Mouse (Mus musculus): Measurements from ENCODE around the gene Fars2. TPM values are rescaled to one million over a fixed set of nuclear protein-coding genes. Genes with fewer than 3 reads are reported as not detected.
"Not testable (repeated sequence)": the region's sequence is repeated elsewhere in the genome, so short reads cannot be mapped to it uniquely, and the experiment has no call there.

The Fars2 gene
- total and polyA plus RNA-seq, 2 experiments from 2014 or later, result 21.5 to 34.6 TPM

DNA sequence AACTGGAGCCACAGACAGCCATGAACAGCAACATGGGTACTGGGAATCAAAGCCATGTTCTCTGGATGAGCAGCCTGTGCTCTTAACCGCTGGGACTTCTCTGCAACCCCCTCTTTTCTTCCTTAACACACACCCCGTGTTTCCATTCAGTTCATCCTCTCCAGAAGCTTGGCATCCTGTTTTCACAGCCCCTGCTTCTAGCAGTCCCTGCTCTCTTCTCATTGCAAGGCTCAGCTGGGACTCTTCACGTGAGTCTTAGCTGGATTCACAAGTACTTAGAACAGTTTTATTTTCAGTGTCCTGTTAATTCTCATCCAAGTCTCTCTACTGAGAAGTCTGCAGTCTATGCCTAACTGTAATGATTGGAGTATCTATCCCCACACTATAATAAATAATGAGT lies 334.2 kb downstream of the Fars2 start:
- Histone ChIP-seq H3K4me2 (ENCODE audit: low read depth, low read length) (no peak overlapping the region), H3K9me3 (ENCODE audit: low read length) (no peaks in the 10 kb centered on the region), H3K4me1 (ENCODE audit: insufficient read depth, low read length) (0 out of 2 replicates have a peak, but pooled peaks cover 3% of the 10 kb centered on the region), H3K27ac (no peak overlapping the region), H3K4me3 (ENCODE audit: low read length) (no peak overlapping the region), H3K27me3 (ENCODE audit: insufficient read depth, low read length) (no peaks in the 10 kb centered on the region), H3K36me3 (ENCODE audit: insufficient read depth, low read length) (no peaks in the 10 kb centered on the region), H3K9ac (replicated peaks; ENCODE audit: low read length) (no peak overlapping the region)
- no peak for TF ChIP-seq CTCF (IDR thresholded peaks at IDR 0.05; ENCODE audit: low read depth)
- ATAC-seq, result no peak
- DNase-seq (ENCODE audit: low spot score), result no peak
- WGBS, result 81% methylated on average over 3 of the region's 3 CpGs

DNA sequence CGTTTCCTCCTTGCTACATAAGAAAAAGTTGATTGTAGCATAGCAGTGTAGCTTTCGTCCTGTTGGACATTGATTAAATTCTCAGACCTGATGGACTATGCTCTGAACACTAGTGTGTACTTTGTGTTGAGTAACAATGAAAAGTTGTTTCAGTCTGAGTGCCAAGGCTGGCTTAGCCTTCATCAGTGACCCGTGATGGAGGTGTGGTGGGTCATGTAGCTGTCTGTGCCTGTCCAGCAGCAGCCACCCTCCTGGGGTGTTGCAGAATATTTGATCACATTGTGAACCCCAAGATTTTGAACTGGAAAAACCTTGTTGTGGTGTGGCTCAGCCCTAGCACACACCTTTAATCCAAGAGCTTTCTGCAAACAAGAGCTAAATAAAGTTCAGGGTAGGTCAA lies 343.3 kb downstream of the Fars2 start:
- 65% methylated on average over 3 of the region's 3 CpGs for WGBS
- no peaks in the 10 kb centered on the region for H3K27me3 ChIP-seq (ENCODE audit: insufficient read depth, low read length)
- H3K9me3 ChIP-seq (ENCODE audit: low read length), result no peaks in the 10 kb centered on the region
- no peaks in the 10 kb centered on the region for H3K36me3 ChIP-seq (ENCODE audit: insufficient read depth, low read length)
- no peak overlapping the region for H3K9ac ChIP-seq (replicated peaks; ENCODE audit: low read length)
- no peak overlapping the region for H3K27ac ChIP-seq
- DNase-seq (ENCODE audit: low spot score) (no peak), ATAC-seq (no peak)
- H3K4me3 ChIP-seq (ENCODE audit: low read length), result no peak overlapping the region
- H3K4me1 ChIP-seq (ENCODE audit: insufficient read depth, low read length), result no peaks in the 10 kb centered on the region
- no peak for TF ChIP-seq CTCF (IDR thresholded peaks at IDR 0.05; ENCODE audit: low read depth)
- no peak overlapping the region for H3K4me2 ChIP-seq (ENCODE audit: low read depth, low read length)

DNA sequence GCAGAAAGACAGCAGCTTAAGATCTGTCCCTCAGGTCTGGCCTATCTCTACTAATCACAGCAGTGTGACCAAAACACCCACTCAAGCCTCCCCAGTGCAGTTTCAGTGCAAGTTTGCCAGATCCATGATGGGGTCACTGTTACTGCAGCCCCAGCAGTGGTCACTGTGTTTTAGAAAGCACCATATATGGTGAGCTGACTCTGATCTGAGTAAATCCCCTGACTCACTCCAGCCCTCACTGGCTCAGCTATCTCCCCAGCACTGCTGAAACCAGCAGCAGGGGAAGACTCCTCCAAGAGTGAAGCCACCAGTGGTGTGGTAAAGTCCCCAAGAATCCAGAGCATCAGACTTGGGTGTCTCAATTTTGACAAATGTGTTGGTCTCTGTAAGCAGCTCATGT lies 346.5 kb downstream of the Fars2 start:
- no peak for ATAC-seq
- Histone ChIP-seq H3K36me3 (ENCODE audit: insufficient read depth, low read length) (no peaks in the 10 kb centered on the region), H3K4me2 (ENCODE audit: low read depth, low read length) (no peak overlapping the region), H3K4me1 (ENCODE audit: insufficient read depth, low read length) (no peaks in the 10 kb centered on the region), H3K9ac (replicated peaks; ENCODE audit: low read length) (no peak overlapping the region), H3K27me3 (ENCODE audit: insufficient read depth, low read length) (no peaks in the 10 kb centered on the region), H3K27ac (no peak overlapping the region), H3K4me3 (ENCODE audit: low read length) (no peak overlapping the region), H3K9me3 (ENCODE audit: low read length) (no peaks in the 10 kb centered on the region)
- TF ChIP-seq CTCF (IDR thresholded peaks at IDR 0.05; ENCODE audit: low read depth), result no peak
- no peak for DNase-seq (ENCODE audit: low spot score)

DNA sequence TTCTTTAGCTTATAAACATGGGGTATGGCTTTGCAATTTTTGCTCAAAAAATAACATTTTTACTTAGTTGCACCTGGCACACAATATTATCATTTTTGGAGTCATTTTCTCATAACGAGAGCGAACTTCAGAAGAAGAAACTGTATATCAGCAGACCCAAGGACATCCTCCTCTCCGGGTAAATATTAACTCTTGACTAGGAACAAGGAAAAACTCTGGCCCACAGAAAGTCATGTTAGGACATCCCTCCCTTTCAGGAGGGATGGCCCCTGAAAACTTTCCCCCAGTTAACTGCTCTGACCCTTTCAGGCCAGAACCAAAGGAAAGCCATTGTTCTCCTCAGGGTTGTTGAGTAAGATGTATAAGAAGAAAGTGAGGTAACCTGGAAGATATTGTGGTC lies 348.9 kb downstream of the Fars2 start:
- not testable (repeated sequence) for DNase-seq (ENCODE audit: low spot score); H3K9me3 ChIP-seq (ENCODE audit: low read length); ATAC-seq; H3K9ac ChIP-seq (replicated peaks; ENCODE audit: low read length); H3K4me2 ChIP-seq (ENCODE audit: low read depth, low read length); H3K36me3 ChIP-seq (ENCODE audit: insufficient read depth, low read length); H3K4me3 ChIP-seq (ENCODE audit: low read length); H3K27me3 ChIP-seq (ENCODE audit: insufficient read depth, low read length); H3K27ac ChIP-seq; H3K4me1 ChIP-seq (ENCODE audit: insufficient read depth, low read length)
- WGBS, result 93% methylated on average over 3 of the region's 3 CpGs

DNA sequence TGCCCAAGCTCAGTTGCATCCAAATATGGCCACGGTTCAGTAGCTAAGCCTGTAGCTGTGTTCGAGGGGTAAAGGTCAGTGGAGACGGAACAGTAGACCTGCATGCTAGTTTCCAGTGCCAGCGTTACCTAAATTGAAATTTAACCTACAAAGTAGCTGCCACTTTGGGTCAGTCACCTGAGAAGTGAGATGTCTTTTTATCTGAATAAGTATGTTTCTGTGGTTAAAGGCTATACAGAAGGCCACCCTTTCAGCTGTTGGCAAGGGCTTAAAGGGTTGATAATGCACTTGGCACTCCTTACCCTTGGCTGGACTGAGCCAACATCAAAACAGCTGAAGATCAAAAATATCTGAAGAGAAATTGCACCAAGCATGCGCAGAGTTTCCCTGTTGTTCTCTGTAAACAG lies 349.3 kb downstream of the Fars2 start:
- H3K4me3 ChIP-seq (ENCODE audit: low read length), result no peak overlapping the region
- H3K36me3 ChIP-seq (ENCODE audit: insufficient read depth, low read length), result no peaks in the 10 kb centered on the region
- WGBS, result 93% methylated on average over 5 of the region's 5 CpGs
- no peaks in the 10 kb centered on the region for H3K27me3 ChIP-seq (ENCODE audit: insufficient read depth, low read length)
- H3K4me1 ChIP-seq (ENCODE audit: insufficient read depth, low read length), result peaks cover 3% of the 10 kb centered on the region; the same call in 1 of the 2 replicates
- TF ChIP-seq CTCF (IDR thresholded peaks at IDR 0.05; ENCODE audit: low read depth), result no peak
- no peak overlapping the region for H3K9ac ChIP-seq (replicated peaks; ENCODE audit: low read length)
- no peaks in the 10 kb centered on the region for H3K9me3 ChIP-seq (ENCODE audit: low read length)
- no peak overlapping the region for H3K27ac ChIP-seq
- no peak overlapping the region for H3K4me2 ChIP-seq (ENCODE audit: low read depth, low read length)
- DNase-seq (ENCODE audit: low spot score) (no peak), ATAC-seq (no peak)

DNA sequence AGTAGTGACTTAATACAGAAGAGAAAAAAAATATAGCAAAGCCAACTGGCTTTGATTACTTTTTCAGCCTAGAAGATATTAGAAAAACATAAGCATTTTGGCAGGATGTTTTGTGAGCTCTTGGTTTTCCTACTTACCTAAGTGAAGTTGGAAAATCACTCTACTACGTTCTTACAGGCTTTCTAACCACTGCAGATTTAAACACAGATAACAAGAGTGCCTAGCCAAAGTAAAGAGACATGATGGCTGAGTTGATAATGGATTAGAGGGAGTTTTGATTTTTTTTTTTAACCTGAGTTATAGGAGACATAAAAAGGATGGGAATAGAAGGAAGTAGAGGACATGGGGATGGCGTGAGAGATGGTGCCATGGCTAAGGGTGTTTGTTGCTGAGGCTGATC lies 350.6 kb downstream of the Fars2 start:
- Histone ChIP-seq H3K27ac (no peak overlapping the region), H3K4me2 (ENCODE audit: low read depth, low read length) (no peak overlapping the region), H3K4me1 (ENCODE audit: insufficient read depth, low read length) (peaks cover 3% of the 10 kb centered on the region; the same call in 1 of the 2 replicates), H3K4me3 (ENCODE audit: low read length) (no peak overlapping the region), H3K36me3 (ENCODE audit: insufficient read depth, low read length) (no peaks in the 10 kb centered on the region), H3K9ac (replicated peaks; ENCODE audit: low read length) (no peak overlapping the region), H3K27me3 (ENCODE audit: insufficient read depth, low read length) (no peaks in the 10 kb centered on the region), H3K9me3 (ENCODE audit: low read length) (no peaks in the 10 kb centered on the region)
- WGBS, result 89% methylated on average over 2 of the region's 2 CpGs
- DNase-seq (ENCODE audit: low spot score) (no peak), ATAC-seq (no peak)
- TF ChIP-seq CTCF (IDR thresholded peaks at IDR 0.05; ENCODE audit: low read depth), result no peak

DNA sequence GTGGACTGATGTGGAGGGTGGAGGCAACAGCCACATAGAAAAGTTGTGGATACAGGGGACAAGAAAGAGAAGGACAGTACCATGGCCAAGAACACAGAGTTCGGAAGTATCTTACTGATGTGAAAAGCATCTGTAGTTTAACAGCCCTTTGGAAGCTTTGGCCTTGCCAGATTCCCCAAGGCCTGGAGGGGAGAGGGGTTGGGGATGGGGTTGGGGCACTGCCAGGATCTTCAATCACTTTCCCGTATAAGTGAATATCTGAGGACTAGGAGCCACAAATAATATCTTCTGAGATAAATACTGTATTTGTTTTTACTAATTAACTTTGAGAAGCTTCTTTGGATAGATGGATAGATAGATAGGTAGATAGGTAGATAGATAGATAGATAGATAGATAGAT lies 351.8 kb downstream of the Fars2 start:
- no peak for DNase-seq (ENCODE audit: low spot score)

More for the DNA sequence above, 351.8 kb downstream of the Fars2 start:
- Histone ChIP-seq H3K4me3 (ENCODE audit: low read length) (no peak overlapping the region), H3K9me3 (ENCODE audit: low read length) (no peaks in the 10 kb centered on the region), H3K27me3 (ENCODE audit: insufficient read depth, low read length) (no peaks in the 10 kb centered on the region), H3K27ac (no peak overlapping the region), H3K9ac (replicated peaks; ENCODE audit: low read length) (no peak overlapping the region), H3K36me3 (ENCODE audit: insufficient read depth, low read length) (no peaks in the 10 kb centered on the region), H3K4me1 (ENCODE audit: insufficient read depth, low read length) (peaks cover 3% of the 10 kb centered on the region; the same call in 1 of the 2 replicates), H3K4me2 (ENCODE audit: low read depth, low read length) (no peak overlapping the region)
- no peak for TF ChIP-seq CTCF (IDR thresholded peaks at IDR 0.05; ENCODE audit: low read depth)
- no peak for ATAC-seq
- WGBS, result 56% methylated on average over 2 of the region's 2 CpGs

Measured in hindbrain, postnatal 0 days (tissue).